Mouse (Mus musculus): Measurements from ENCODE around the gene Rabif. TPM values are rescaled to one million over a fixed set of nuclear protein-coding genes. Genes with fewer than 3 reads are reported as not detected.

Rabif gene
- polyA plus RNA-seq, 1 experiment from 2014 or later = 13.2 TPM

DNA sequence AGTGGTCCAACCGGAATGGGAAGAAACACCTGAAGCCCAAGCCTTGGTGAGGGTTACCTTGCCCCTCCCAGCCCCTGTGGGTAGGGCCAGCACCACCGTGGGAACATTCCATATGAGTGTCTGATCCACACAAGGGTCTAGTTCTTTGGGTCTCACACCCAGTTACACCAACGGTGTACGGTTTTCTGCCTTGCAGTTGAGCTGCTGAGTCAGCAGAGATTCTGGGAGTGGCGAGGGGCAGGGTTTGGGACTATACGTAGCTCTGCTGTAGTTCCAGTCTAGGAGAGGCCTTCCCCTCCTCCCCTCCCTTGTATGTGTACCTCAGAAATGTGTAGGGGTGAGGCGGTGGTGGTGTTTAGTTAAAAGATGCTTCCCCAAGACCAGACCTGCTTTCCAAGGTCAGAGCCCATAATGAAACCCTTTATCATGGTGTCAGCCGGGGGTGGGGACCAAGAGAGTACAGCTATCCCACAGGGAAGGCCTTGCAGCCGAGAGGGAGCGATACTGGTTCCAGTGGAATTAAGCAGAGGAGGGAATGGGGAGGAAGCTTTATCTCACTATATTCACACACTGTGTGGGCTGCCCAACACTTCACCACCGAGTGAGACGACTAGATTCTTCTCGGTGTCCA, 60.9 kb downstream of the Rabif start:
- H3K27ac ChIP-seq (ENCODE audit: low read depth) = no peak overlapping the region
- DNase-seq (peak; percentile 17), ATAC-seq (no peak)
- no peaks in the 10 kb centered on the region for H3K9me3 ChIP-seq (ENCODE audit: low read length)
- peaks cover 16% of the 10 kb centered on the region for H3K4me1 ChIP-seq (ENCODE audit: insufficient read depth)
- no peak overlapping the region for H3K9ac ChIP-seq (replicated peaks)
- TF ChIP-seq EP300 (IDR thresholded peaks at IDR 0.05; ENCODE audit: low read depth) (no peak), CTCF (IDR thresholded peaks at IDR 0.05; ENCODE audit: low read depth) (no peak)
- H3K4me2 ChIP-seq (ENCODE audit: low read depth, low read length) = peak overlapping the region; percentile 99
- H3K4me3 ChIP-seq (ENCODE audit: low read depth, low read length) = 0 out of 2 replicates have a peak overlapping the region, but pooled peaks have one; percentile 77
- no peaks in the 10 kb centered on the region for H3K36me3 ChIP-seq (replicated peaks; ENCODE audit: insufficient read depth, low read length)
- 35% methylated on average over 13 of the region's 13 CpGs for WGBS (ENCODE audit: insufficient replicate concordance)
- no peaks in the 10 kb centered on the region for H3K27me3 ChIP-seq (ENCODE audit: insufficient read depth, low read length)

DNA sequence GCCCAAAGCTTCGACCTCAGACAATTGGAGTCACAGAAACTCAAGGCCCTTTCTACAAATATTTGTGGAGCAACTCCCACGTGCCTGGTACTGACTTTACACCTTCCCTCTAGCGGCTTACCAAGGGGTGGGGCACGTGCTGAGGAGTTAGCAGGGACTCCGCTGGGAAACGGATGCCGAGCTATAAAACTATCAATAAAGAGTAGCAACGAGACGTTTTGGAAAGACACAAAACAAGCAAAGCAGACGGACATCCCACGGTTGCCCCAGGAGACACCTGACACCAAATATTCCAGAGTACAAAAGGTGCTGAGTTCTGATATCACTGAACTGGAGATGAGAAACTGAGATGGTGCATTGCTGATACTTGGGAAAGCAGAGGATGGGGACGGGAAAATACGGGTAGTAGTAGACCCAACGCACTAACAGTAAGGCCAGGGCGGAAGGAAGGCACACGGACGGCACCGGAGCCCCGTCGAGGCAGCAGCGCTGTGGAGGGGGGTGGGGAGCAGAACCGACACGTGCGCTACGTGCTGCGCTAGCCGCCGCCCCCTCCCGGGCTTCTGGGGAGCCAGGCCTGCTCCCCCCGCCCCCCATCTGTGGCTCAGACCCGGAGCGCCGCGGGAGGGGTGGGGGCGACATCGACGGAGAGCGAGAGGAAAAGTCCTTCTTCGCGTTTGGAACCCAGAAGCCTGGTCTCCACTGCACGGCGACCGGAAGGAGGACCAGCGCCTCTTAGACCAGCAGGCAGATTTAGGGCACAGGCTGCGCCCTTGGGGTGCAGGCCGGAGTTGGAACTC, 61.6 kb downstream of the Rabif start:
- DNase-seq (peak; percentile 54), ATAC-seq (no peak)
- H3K4me3 ChIP-seq (ENCODE audit: low read depth, low read length) = peak overlapping the region; percentile 77
- TF ChIP-seq EP300 (IDR thresholded peaks at IDR 0.05; ENCODE audit: low read depth) = no peak
- 0 out of 2 replicates have a peak, but pooled peaks have one; percentile 8 for TF ChIP-seq CTCF (IDR thresholded peaks at IDR 0.05; ENCODE audit: low read depth)
- H3K4me1 ChIP-seq (ENCODE audit: insufficient read depth) = peaks cover 16% of the 10 kb centered on the region
- 1% methylated on average over 46 of the region's 46 CpGs for WGBS (ENCODE audit: insufficient replicate concordance)
- H3K36me3 ChIP-seq (replicated peaks; ENCODE audit: insufficient read depth, low read length) = no peaks in the 10 kb centered on the region
- peak overlapping the region; percentile 75; the same call in 1 of the 2 replicates for H3K27ac ChIP-seq (ENCODE audit: low read depth)
- no peaks in the 10 kb centered on the region for H3K27me3 ChIP-seq (ENCODE audit: insufficient read depth, low read length)
- H3K4me2 ChIP-seq (ENCODE audit: low read depth, low read length) = peak overlapping the region; percentile 99
- H3K9ac ChIP-seq (replicated peaks) = peak overlapping the region; percentile 73
- no peaks in the 10 kb centered on the region for H3K9me3 ChIP-seq (ENCODE audit: low read length)

DNA sequence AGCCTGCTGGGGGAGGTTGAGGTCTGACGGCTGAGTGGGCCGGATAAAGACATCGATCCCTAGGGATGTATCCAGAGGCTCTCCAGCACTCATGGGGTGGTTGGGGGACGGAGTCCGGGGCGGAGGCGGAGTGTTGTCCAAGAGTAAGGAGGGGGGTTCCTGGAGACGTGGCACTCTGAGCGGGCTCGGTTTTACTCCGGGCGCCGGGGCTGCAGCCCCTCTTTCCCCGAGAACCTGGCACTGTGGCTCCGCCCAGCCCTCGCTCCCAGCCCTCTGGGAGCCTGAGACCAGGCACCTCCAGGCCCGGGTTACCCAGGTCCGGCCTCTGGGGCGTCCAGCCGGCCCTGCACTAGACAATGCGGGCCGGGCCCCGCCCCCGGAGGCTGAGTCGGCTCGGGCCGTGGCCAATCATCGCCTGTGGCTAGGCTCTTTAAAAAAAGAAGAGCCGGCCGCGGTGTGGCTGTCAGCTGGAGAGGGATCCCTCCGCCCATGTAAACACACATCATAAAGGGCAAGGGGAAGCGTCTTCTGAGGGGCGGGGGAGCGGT, 62.3 kb downstream of the Rabif start:
- ATAC-seq (peak; percentile 93), DNase-seq (peak; percentile 93)
- Histone ChIP-seq H3K9ac (replicated peaks) (peak overlapping the region; percentile 73), H3K4me2 (ENCODE audit: low read depth, low read length) (peak overlapping the region; percentile 99), H3K4me3 (ENCODE audit: low read depth, low read length) (peak overlapping the region; percentile 77), H3K9me3 (ENCODE audit: low read length) (no peaks in the 10 kb centered on the region), H3K36me3 (replicated peaks; ENCODE audit: insufficient read depth, low read length) (no peaks in the 10 kb centered on the region), H3K27me3 (ENCODE audit: insufficient read depth, low read length) (no peaks in the 10 kb centered on the region), H3K27ac (ENCODE audit: low read depth) (peak overlapping the region; percentile 75; the same call in 1 of the 2 replicates), H3K4me1 (ENCODE audit: insufficient read depth) (peaks cover 21% of the 10 kb centered on the region)
- 4% methylated on average over 34 of the region's 35 CpGs for WGBS (ENCODE audit: insufficient replicate concordance)
- no peak for TF ChIP-seq CTCF (IDR thresholded peaks at IDR 0.05; ENCODE audit: low read depth)
- TF ChIP-seq EP300 (IDR thresholded peaks at IDR 0.05; ENCODE audit: low read depth) = peak; percentile 43; the same call in 1 of the 2 replicates

Other genes with a start within 250 kb of the Rabif start
- 0.64 TPM in 1 of 2 replicates, not detected in the other for gene Myog, start 204.7 kb upstream of the Rabif start, polyA plus RNA-seq (2015; fragmentation: Nextera tagmentation; extraction: Ambion mirVana)
- 1.3 and 1.6 TPM in 2 replicates for gene Ppfia4, start 161.7 kb upstream of the Rabif start, polyA plus RNA-seq (2015; fragmentation: Nextera tagmentation; extraction: Ambion mirVana)
- 44.1 and 46.1 TPM in 2 replicates for gene Tmem183a, start 132.7 kb upstream of the Rabif start, polyA plus RNA-seq (2015; fragmentation: Nextera tagmentation; extraction: Ambion mirVana)
- gene 4933406M09Rik, start 108.7 kb upstream of the Rabif start, polyA plus RNA-seq (2015; fragmentation: Nextera tagmentation; extraction: Ambion mirVana) = not detected in 2 replicates
- gene Cyb5r1, start 89.1 kb upstream of the Rabif start, polyA plus RNA-seq (2015; fragmentation: Nextera tagmentation; extraction: Ambion mirVana) = 7.7 and 8.2 TPM in 2 replicates
- 93.5 and 98.9 TPM in 2 replicates for gene Adipor1, start 79.3 kb upstream of the Rabif start, polyA plus RNA-seq (2015; fragmentation: Nextera tagmentation; extraction: Ambion mirVana)
- 12.3 and 13.2 TPM in 2 replicates for gene Klhl12, start 39.1 kb upstream of the Rabif start, polyA plus RNA-seq (2015; fragmentation: Nextera tagmentation; extraction: Ambion mirVana)
- gene Mgat4e, start 55.0 kb downstream of the Rabif start, polyA plus RNA-seq (2015; fragmentation: Nextera tagmentation; extraction: Ambion mirVana) = not detected in 2 replicates
- 5.8 and 6.4 TPM in 2 replicates for gene Kdm5b, start 65.5 kb downstream of the Rabif start, polyA plus RNA-seq (2015; fragmentation: Nextera tagmentation; extraction: Ambion mirVana)
- not detected in 2 replicates for gene Syt2, start 152.0 kb downstream of the Rabif start, polyA plus RNA-seq (2015; fragmentation: Nextera tagmentation; extraction: Ambion mirVana)